10 mouse cellular contexts compared by ENCODE assay signal in the genomic region with DNA sequence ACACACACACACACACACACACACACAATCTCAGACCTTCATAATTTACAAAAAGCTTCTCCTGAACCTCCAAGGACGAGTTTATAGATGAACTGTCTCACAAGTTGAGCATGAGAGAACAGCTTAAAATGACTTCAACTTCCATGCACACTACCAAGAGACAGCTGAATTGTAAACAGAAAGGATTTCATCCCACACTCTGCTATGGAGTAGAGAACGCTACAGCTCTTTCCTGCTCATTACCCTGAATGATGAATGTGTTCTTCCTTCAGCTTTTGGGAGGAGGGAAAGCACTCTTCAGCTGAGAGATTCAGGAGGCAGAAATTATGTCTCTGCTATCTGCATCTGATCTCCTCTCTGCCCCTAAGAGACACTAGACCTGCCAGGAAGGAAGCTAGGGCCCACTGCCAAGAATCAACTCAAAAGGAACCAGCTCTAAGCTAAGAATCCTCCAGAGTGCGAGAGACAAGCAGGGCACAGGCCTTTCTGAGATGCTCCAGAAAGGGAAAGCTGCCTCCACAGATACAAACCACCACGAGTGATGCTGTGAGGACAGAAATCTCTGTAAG.
A peak's percentile ranks its signal among the peaks of the same experiment; 100 is the strongest.
DNase-seq lines count a peak whose midpoint lies in the region; TF ChIP-seq lines count a peak whose summit lies in the region.
"Had no signal": no experiment of that assay in that cellular context is flagged by ENCODE, and none has a peak within 500 bp of the region (broad histone marks: within the 10 kb centered on the region; RNA-seq: fewer than 3 reads in every experiment).

No protein-coding gene starts in this region.

- TF ChIP-seq CTCF in cerebellum, adult 2 months (IDR thresholded peaks at IDR 0.05; ENCODE audit: borderline replicate concordance, insufficient read depth, low read depth, low read length): no peak

- no peaks in the 10 kb centered on the region for H3K27me3 ChIP-seq in cerebellum, adult 2 months (ENCODE audit: control insufficient read depth, insufficient read depth, low read length)
- H3K27me3 ChIP-seq: liver, embryonic 15.5 days had no signal

- WGBS in cerebellum, adult 2 months: 53% methylated on average over 4 of the region's 4 CpGs

- TF ChIP-seq POLR2A in cerebellum, adult 2 months (IDR thresholded peaks at IDR 0.05; ENCODE audit: borderline replicate concordance, insufficient read depth, low read length): no peak

- peak; percentile 38 for DNase-seq in left cerebral cortex, postnatal 4 days
- DNase-seq in left cerebral cortex, adult 8-10 months (ENCODE audit: low spot score in 2 of 2): no peak
- peak; percentile 48 to 52 for DNase-seq in cerebellum, adult 2 months
- peak; percentile 33 to 51 for DNase-seq in cerebellum, postnatal 36 days
- DNase-seq in kidney, postnatal 25 days: peak; percentile 66 to 69
- DNase-seq in embryo, embryonic 11 days: no peak
- no peak for DNase-seq in frontal cortex, postnatal 14 days (ENCODE audit: low spot score in 2 of 2)
- no peak for DNase-seq in urinary bladder, postnatal 4 days (ENCODE audit: low spot score in 2 of 2)
- DNase-seq: thymus, postnatal 36 days had no signal

- H3K4me3 ChIP-seq in cerebellum, adult 2 months (replicated peaks; ENCODE audit: insufficient read depth, low read depth, low read length): no peak overlapping the region
- H3K4me3 ChIP-seq: liver, embryonic 15.5 days had no signal

- intact Hi-C loops in left cerebral cortex, postnatal 4 days (cut with DNase I): no loop called here

- no peak overlapping the region for H3K27ac ChIP-seq in cerebellum, adult 2 months (ENCODE audit: insufficient read depth, low read length)
- H3K27ac ChIP-seq: liver, embryonic 15.5 days had no signal

- peaks cover 3% of the 10 kb centered on the region; the same call in 1 of the 2 replicates for H3K4me1 ChIP-seq in cerebellum, adult 2 months (ENCODE audit: control insufficient read depth, insufficient read depth, low read length)
- H3K4me1 ChIP-seq: liver, embryonic 15.5 days had no signal

Comparison
In these comparisons a context has a peak if more than half of its experiments do, and no peak if none do; other contexts are left out.
1. DNase-seq: peak in left cerebral cortex, postnatal 4 days (single experiment), cerebellum, adult 2 months (2 of 2), cerebellum, postnatal 36 days (2 of 2) and kidney, postnatal 25 days (2 of 2); none in left cerebral cortex, adult 8-10 months (0 of 2), embryo, embryonic 11 days (single experiment), frontal cortex, postnatal 14 days (0 of 2) and urinary bladder, postnatal 4 days (0 of 2).